Mouse (Mus musculus) embryonic stem cell, embryonic (primary cell): ENCODE results near the gene Akr1b8.
"Not testable (repeated sequence)": the region's sequence is repeated elsewhere in the genome, so short reads cannot be mapped to it uniquely, and the experiment has no call there.

Experiments used
- CTCF ChIA-PET, 4 experiments: fragments of 300-600 bp in 2 of 4; fragments of 350-600 bp in 2 of 4; sonication (Branson Sonifier 250); formaldehyde crosslinking; loops; one replicate each; lab custom pipeline; 2022; ENCODE audit warnings: inconsistent platforms in 2 of 4; lab: Charles Lee
- POLR2A ChIA-PET, 4 experiments: fragments of 300-600 bp in 2 of 4; fragments of 350-600 bp in 2 of 4; sonication (Branson Sonifier 250); formaldehyde crosslinking; loops; one replicate each; lab custom pipeline; 2022; ENCODE audit warnings: antibody characterized with exemption in 4 of 4, inconsistent platforms in 1 of 4; lab: Charles Lee

The Akr1b8 gene

GRCm38 (mm10) chr6:34370081-34370480 lies 16.2 kb downstream of the Akr1b8 start:
- POLR2A ChIA-PET, result interaction anchor here in 2 of 4 experiments (0.7 to 1.9 kb wide), 6 partner anchors 10 to 508 kb away, joined by 3 to 6 read pairs (median 4); partner anchors contain the start of gene Cyren (in 1 of the 2)
- CTCF ChIA-PET, result interaction anchor here in 2 of 4 experiments (0.6 to 1.3 kb wide), 3 partner anchors 11 to 77 kb away, joined by 3 to 14 read pairs (median 4); no protein-coding TSS in a partner anchor

- POLR2A ChIA-PET, result interaction anchor here in 2 of 4 experiments (0.6 to 1.4 kb wide), 6 partner anchors 12 to 441 kb away, joined by 3 to 5 read pairs (median 4); no protein-coding TSS in a partner anchor
- CTCF ChIA-PET, result interaction anchor here (0.6 to 1.5 kb wide), 7 partner anchors 76 to 886 kb away, joined by 3 to 10 read pairs (median 3); no protein-coding TSS in a partner anchor
Measured at GRCm38 (mm10) chr6:34371700-34372351, 17.9 kb downstream of the Akr1b8 start.

GRCm38 (mm10) chr6:34373841-34374240 lies 19.9 kb downstream of the Akr1b8 start:
- ChIA-PET CTCF (interaction anchor here (0.5 to 1.2 kb wide), 8 partner anchors 9 to 548 kb away, joined by 3 to 7 read pairs (median 4); no protein-coding TSS in a partner anchor), POLR2A (interaction anchor here in 3 of 4 experiments (0.6 to 1.2 kb wide), 6 partner anchors 10 to 30 kb away, joined by 3 to 5 read pairs (median 4); partner anchors contain the start of gene Akr1b10 (in 2 of the 3))

GRCm38 (mm10) chr6:34375888-34376287 lies 22.0 kb downstream of the Akr1b8 start:
- POLR2A ChIA-PET, result interaction anchor here in 1 of 4 experiments (0.7 kb wide), 1 partner anchor 22 kb away, joined by 3 read pairs; the partner anchor contains the start of gene Akr1b8
- CTCF ChIA-PET, result not testable (repeated sequence)

- ChIA-PET CTCF (interaction anchor here in 1 of 4 experiments (0.6 kb wide), 1 partner anchor 539 kb away, joined by 3 read pairs; no protein-coding TSS in a partner anchor), POLR2A (interaction anchor here in 3 of 4 experiments (0.7 to 0.9 kb wide), 3 partner anchors 10 to 411 kb away, joined by 3 to 5 read pairs (median 3); no protein-coding TSS in a partner anchor)
Measured at GRCm38 (mm10) chr6:34383401-34383800, 29.5 kb downstream of the Akr1b8 start.

- ChIA-PET CTCF (interaction anchor here (0.6 to 1.5 kb wide), 7 partner anchors 14 to 376 kb away, joined by 3 to 6 read pairs (median 4); no protein-coding TSS in a partner anchor), POLR2A (interaction anchor here in 3 of 4 experiments (0.5 to 2.1 kb wide), 10 partner anchors 10 to 145 kb away, joined by 3 to 7 read pairs (median 3); partner anchors contain the start of genes Akr1b3 (in 1 of the 3) and Akr1b8 (in 1 of the 3))
Measured at GRCm38 (mm10) chr6:34384110-34384661, 30.3 kb downstream of the Akr1b8 start, which contains the start of gene Akr1b10. Gene Akr1b10, plus strand, starts transcription at chr6:34384218.

- ChIA-PET CTCF (interaction anchor here (0.6 to 1.5 kb wide), 6 partner anchors 14 to 375 kb away, joined by 3 to 8 read pairs (median 4); no protein-coding TSS in a partner anchor), POLR2A (interaction anchor here in 2 of 4 experiments (0.5 to 2.1 kb wide), 7 partner anchors 11 to 144 kb away, joined by 3 to 7 read pairs (median 3); partner anchors contain the start of gene Akr1b3 (in 1 of the 2))
Measured at GRCm38 (mm10) chr6:34384701-34385370, 30.9 kb downstream of the Akr1b8 start.

- ChIA-PET CTCF (no interaction called here), POLR2A (interaction anchor here in 2 of 4 experiments (0.6 to 1.1 kb wide), 2 partner anchors 87 to 473 kb away, joined by 3 read pairs; partner anchors contain the start of gene Bpgm (in 1 of the 2))
Measured at GRCm38 (mm10) chr6:34388420-34389156, 34.7 kb downstream of the Akr1b8 start.

- POLR2A ChIA-PET, result no interaction called here
- CTCF ChIA-PET, result no interaction called here
Measured at GRCm38 (mm10) chr6:34395897-34396296, 42.0 kb downstream of the Akr1b8 start.

- CTCF ChIA-PET, result no interaction called here
Measured at GRCm38 (mm10) chr6:34398431-34398830, 44.5 kb downstream of the Akr1b8 start.

GRCm38 (mm10) chr6:34399606-34400220 lies 45.8 kb downstream of the Akr1b8 start:
- POLR2A ChIA-PET, result interaction anchor here in 3 of 4 experiments (0.6 to 1.9 kb wide), 5 partner anchors 15 to 208 kb away, joined by 3 to 10 read pairs (median 4); partner anchors contain the start of gene Akr1b10 (in 1 of the 3)
- CTCF ChIA-PET, result interaction anchor here in 1 of 4 experiments (0.9 kb wide), 1 partner anchor 15 kb away, joined by 6 read pairs; no protein-coding TSS in a partner anchor

More at GRCm38 (mm10) chr6:34398431-34398830, 44.5 kb downstream of the Akr1b8 start:
- POLR2A ChIA-PET, result interaction anchor here in 1 of 4 experiments (1.9 kb wide), 1 partner anchor 13 kb away, joined by 7 read pairs; the partner anchor contains the start of gene Akr1b10

- POLR2A ChIA-PET, result interaction anchor here in 2 of 4 experiments (0.6 to 1.6 kb wide), 3 partner anchors 21 to 315 kb away, joined by 4 to 5 read pairs (median 4); no protein-coding TSS in a partner anchor
- CTCF ChIA-PET, result no interaction called here
Measured at GRCm38 (mm10) chr6:34400696-34401095, 46.8 kb downstream of the Akr1b8 start.

- POLR2A ChIA-PET, result no interaction called here
- CTCF ChIA-PET, result no interaction called here
Measured at GRCm38 (mm10) chr6:34406746-34407145, 52.8 kb downstream of the Akr1b8 start.

- CTCF ChIA-PET, result interaction anchor here in 1 of 4 experiments (0.5 kb wide), 1 partner anchor 113 kb away, joined by 7 read pairs; no protein-coding TSS in a partner anchor
- POLR2A ChIA-PET, result no interaction called here
Measured at GRCm38 (mm10) chr6:34407403-34407802, 53.5 kb downstream of the Akr1b8 start.

- ChIA-PET CTCF (no interaction called here), POLR2A (no interaction called here)
Measured at GRCm38 (mm10) chr6:34412023-34412422, 58.1 kb downstream of the Akr1b8 start, which contains the start of gene Akr1b7. Gene Akr1b7, plus strand, starts transcription at chr6:34412334.

GRCm38 (mm10) chr6:34412688-34413087 lies 58.8 kb downstream of the Akr1b8 start:
- ChIA-PET CTCF (no interaction called here), POLR2A (interaction anchor here in 2 of 4 experiments (0.6 to 1.1 kb wide), 2 partner anchors 69 to 324 kb away, joined by 3 to 4 read pairs; no protein-coding TSS in a partner anchor)
